Mouse (Mus musculus) megakaryocyte, embryonic 14.5 days (primary cell): ENCODE measurements at regions not wholly inside any gene's neighbourhood (a gene's known extent, or its start where the extent isn't known, plus 50 kb on each side); places are given as distances from the start of the nearest gene placed in this dataset.

Experiments
- H3K27me3 ChIP-seq: replicated peaks from 2 replicates; pipeline ENCODE3; 2012; ENCODE audit warnings: inconsistent platforms
- H3K36me3 ChIP-seq: replicated peaks from 2 replicates; pipeline ENCODE3; 2012; ENCODE audit warnings: low read length, inconsistent platforms, mixed read lengths
- H3K4me1 ChIP-seq: 2 replicates; pipeline ENCODE4 v1.6.1; 2012; ENCODE audit warnings: inconsistent platforms
- H3K4me3 ChIP-seq: replicated peaks from 2 replicates; pipeline ENCODE3; 2012; ENCODE audit warnings: moderate library complexity, mild to moderate bottlenecking, inconsistent platforms
- H3K9me3 ChIP-seq: 2 replicates; pipeline ENCODE4 v1.6.1; 2012; ENCODE audit warnings: inconsistent platforms
- FLI1 ChIP-seq: IDR thresholded peaks from 2 replicates; pipeline ENCODE4 v1.6.1; 2012; ENCODE audit warnings: low read length, inconsistent platforms, mixed read lengths
- GATA1 ChIP-seq: IDR thresholded peaks from 3 replicates; pipeline ENCODE4 v1.6.1; 2012; ENCODE audit warnings: mixed read lengths, low read length, inconsistent platforms, borderline replicate concordance

GRCm38 (mm10) chr7:111215586-111215985, 132.8 kb upstream of the Eif4g2 start:
- peaks cover 13% of the 10 kb centered on the region for H3K4me1 ChIP-seq
- peaks cover 17% of the 10 kb centered on the region for H3K9me3 ChIP-seq
- no peak overlapping the region for H3K4me3 ChIP-seq
- no peak for TF ChIP-seq FLI1
- TF ChIP-seq GATA1 = no peak
- H3K36me3 ChIP-seq = no peaks in the 10 kb centered on the region
- peaks cover 11% of the 10 kb centered on the region for H3K27me3 ChIP-seq

- peaks cover 14% of the 10 kb centered on the region for H3K27me3 ChIP-seq
- TF ChIP-seq GATA1 = no peak
- TF ChIP-seq FLI1 = no peak
- peaks cover 7% of the 10 kb centered on the region for H3K9me3 ChIP-seq
- H3K4me3 ChIP-seq = no peak overlapping the region
- H3K4me1 ChIP-seq = peaks cover 13% of the 10 kb centered on the region
- no peaks in the 10 kb centered on the region for H3K36me3 ChIP-seq
Measured at GRCm38 (mm10) chr7:111214226-111214906, 131.5 kb upstream of the Eif4g2 start.

- Histone ChIP-seq H3K27me3 (peaks cover 12% of the 10 kb centered on the region), H3K4me1 (peaks cover 13% of the 10 kb centered on the region), H3K36me3 (no peaks in the 10 kb centered on the region), H3K4me3 (no peak overlapping the region), H3K9me3 (peaks cover 6% of the 10 kb centered on the region; the same call in 1 of the 2 replicates)
- TF ChIP-seq GATA1 = no peak
- TF ChIP-seq FLI1 = no peak
Measured at GRCm38 (mm10) chr7:111212188-111212587, 129.4 kb upstream of the Eif4g2 start.

- Histone ChIP-seq H3K27me3 (peaks cover 12% of the 10 kb centered on the region), H3K4me1 (peaks cover 13% of the 10 kb centered on the region), H3K9me3 (peaks cover 6% of the 10 kb centered on the region; the same call in 1 of the 2 replicates), H3K4me3 (no peak overlapping the region), H3K36me3 (no peaks in the 10 kb centered on the region)
- TF ChIP-seq FLI1 (no peak), GATA1 (no peak)
Measured at GRCm38 (mm10) chr7:111211641-111212040, 128.8 kb upstream of the Eif4g2 start.

GRCm38 (mm10) chr7:111210282-111210681, 127.5 kb upstream of the Eif4g2 start:
- Histone ChIP-seq H3K36me3 (no peaks in the 10 kb centered on the region), H3K9me3 (peaks cover 10% of the 10 kb centered on the region), H3K4me1 (peaks cover 13% of the 10 kb centered on the region), H3K27me3 (peaks cover 12% of the 10 kb centered on the region), H3K4me3 (no peak overlapping the region)
- TF ChIP-seq GATA1 (no peak), FLI1 (no peak)

GRCm38 (mm10) chr7:111205876-111206275, 123.0 kb upstream of the Eif4g2 start:
- Histone ChIP-seq H3K4me1 (no peaks in the 10 kb centered on the region), H3K36me3 (no peaks in the 10 kb centered on the region), H3K27me3 (peaks cover 3% of the 10 kb centered on the region), H3K4me3 (no peak overlapping the region), H3K9me3 (peaks cover 39% of the 10 kb centered on the region)
- TF ChIP-seq GATA1 = no peak
- no peak for TF ChIP-seq FLI1

GRCm38 (mm10) chr7:111198608-111199355, 116.0 kb upstream of the Eif4g2 start:
- Histone ChIP-seq H3K9me3 (peaks cover 22% of the 10 kb centered on the region), H3K4me1 (peaks cover 5% of the 10 kb centered on the region), H3K27me3 (peaks cover 4% of the 10 kb centered on the region), H3K4me3 (no peak overlapping the region), H3K36me3 (no peaks in the 10 kb centered on the region)
- no peak for TF ChIP-seq GATA1
- TF ChIP-seq FLI1 = no peak

GRCm38 (mm10) chr7:111191674-111192073, 108.8 kb upstream of the Eif4g2 start:
- H3K4me3 ChIP-seq = no peak overlapping the region
- H3K9me3 ChIP-seq = no peaks in the 10 kb centered on the region
- H3K27me3 ChIP-seq = peaks cover 1% of the 10 kb centered on the region
- TF ChIP-seq FLI1 (no peak), GATA1 (no peak)
- no peaks in the 10 kb centered on the region for H3K36me3 ChIP-seq
- no peaks in the 10 kb centered on the region for H3K4me1 ChIP-seq

GRCm38 (mm10) chr7:111191216-111191615, 108.4 kb upstream of the Eif4g2 start:
- Histone ChIP-seq H3K9me3 (no peaks in the 10 kb centered on the region), H3K27me3 (peaks cover 5% of the 10 kb centered on the region), H3K36me3 (no peaks in the 10 kb centered on the region), H3K4me1 (no peaks in the 10 kb centered on the region), H3K4me3 (no peak overlapping the region)
- TF ChIP-seq GATA1 = no peak
- no peak for TF ChIP-seq FLI1

GRCm38 (mm10) chr7:111189731-111190130, 106.9 kb upstream of the Eif4g2 start:
- H3K9me3 ChIP-seq = no peaks in the 10 kb centered on the region
- TF ChIP-seq FLI1 (no peak), GATA1 (no peak)
- H3K4me3 ChIP-seq = no peak overlapping the region
- no peaks in the 10 kb centered on the region; the same call in 1 of the 2 replicates for H3K4me1 ChIP-seq
- H3K27me3 ChIP-seq = peaks cover 11% of the 10 kb centered on the region
- H3K36me3 ChIP-seq = no peaks in the 10 kb centered on the region

- no peak for TF ChIP-seq FLI1
- no peak for TF ChIP-seq GATA1
- H3K4me1 ChIP-seq = peaks cover 23% of the 10 kb centered on the region
- H3K4me3 ChIP-seq = no peak overlapping the region
- H3K36me3 ChIP-seq = no peaks in the 10 kb centered on the region
- H3K27me3 ChIP-seq = peaks cover 24% of the 10 kb centered on the region
- no peaks in the 10 kb centered on the region for H3K9me3 ChIP-seq
Measured at GRCm38 (mm10) chr7:111185954-111186353, 103.1 kb upstream of the Eif4g2 start.
